Mouse (Mus musculus) CD4-positive, CD25-positive, alpha-beta regulatory T cell, adult 2 months (primary cell): ENCODE results near the gene Sbf1.

Experiments used
- DNase-seq: peaks from one replicate; pipeline ENCODE4 v3.0.0-alpha.2; 2012; ENCODE audit warnings: low read depth, low spot score

The Sbf1 gene

GRCm38 (mm10) chr15:89315190-89315731 lies at the start of gene Sbf1:
Gene Sbf1 (minus strand): TSS chr15:89315311.
- DNase-seq, result peak; percentile 98

DNA sequence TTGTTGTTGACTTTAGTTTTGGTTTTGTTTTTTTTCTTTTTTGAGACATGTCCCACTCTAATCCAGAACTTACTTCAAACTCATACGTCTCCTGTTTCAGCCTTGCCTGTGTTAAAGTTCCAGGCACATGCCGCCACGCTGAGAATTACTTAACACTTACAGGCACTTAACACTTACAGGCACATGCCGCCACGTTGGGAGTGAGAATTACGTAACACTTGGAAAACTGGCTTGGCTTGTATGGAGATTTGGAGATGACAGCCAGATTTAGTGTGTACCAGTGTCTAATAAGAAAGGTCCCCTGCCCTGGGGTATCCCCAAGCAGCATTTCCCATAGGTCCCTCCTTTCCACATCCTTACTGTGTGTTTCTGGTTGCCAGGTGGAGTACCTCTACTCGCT lies 47.9 kb upstream of the Sbf1 start:
- no peak for DNase-seq

GRCm38 (mm10) chr15:89358784-89359183 lies 43.7 kb upstream of the Sbf1 start:
- DNase-seq, result no peak

DNA sequence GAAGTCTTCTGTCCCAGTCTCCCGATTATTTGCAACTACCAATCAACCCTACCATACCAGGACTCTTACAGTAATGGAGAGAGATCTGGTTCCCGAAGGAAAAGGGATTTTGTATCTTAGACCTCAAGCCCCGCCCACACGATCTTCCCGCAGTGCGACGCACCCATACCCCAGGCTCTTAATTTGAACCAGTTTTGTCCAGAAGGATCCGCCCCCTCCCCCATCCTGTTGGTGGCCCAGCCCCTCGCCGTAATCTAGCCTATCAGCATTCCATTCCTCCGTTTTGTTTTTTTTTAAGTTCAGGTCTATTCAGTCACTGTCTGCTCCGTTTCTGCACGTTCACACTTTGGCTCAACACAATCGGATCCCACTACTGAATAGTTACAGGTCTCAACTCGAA lies 41.3 kb upstream of the Sbf1 start:
- peak; percentile 68 for DNase-seq

GRCm38 (mm10) chr15:89355241-89356187 lies 40.4 kb upstream of the Sbf1 start, which contains the start of the genes Lmf2 and Ncaph2:
Gene Lmf2 (minus strand): TSS chr15:89355659.
Gene Ncaph2 (plus strand): TSS chr15:89355719.
- peak; percentile 99 for DNase-seq

DNA sequence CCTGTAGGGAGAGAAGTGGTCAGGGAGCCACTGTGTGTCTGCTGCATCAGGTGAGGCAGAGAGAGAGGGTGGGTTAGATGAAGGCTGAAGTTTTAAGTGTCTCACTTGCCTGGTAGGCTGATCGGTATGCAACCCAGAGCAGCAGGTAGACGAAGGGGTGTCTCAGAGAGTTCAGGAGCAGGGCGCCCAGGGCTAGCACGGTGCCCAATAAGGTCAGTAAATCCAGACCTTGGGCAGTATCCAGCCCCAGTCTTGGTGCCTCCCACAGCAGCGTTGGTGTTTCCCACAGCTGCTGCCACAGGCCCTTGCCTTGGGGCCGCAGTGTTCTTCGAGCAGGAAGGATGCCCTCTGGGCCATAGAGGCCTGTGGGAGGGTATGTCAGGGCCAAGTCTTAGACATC lies 39.3 kb upstream of the Sbf1 start:
- no peak for DNase-seq

GRCm38 (mm10) chr15:89353837-89354236 lies 38.7 kb upstream of the Sbf1 start:
- no peak for DNase-seq

GRCm38 (mm10) chr15:89352795-89353194 lies 37.7 kb upstream of the Sbf1 start:
- DNase-seq, result no peak

GRCm38 (mm10) chr15:89352054-89352453 lies 36.9 kb upstream of the Sbf1 start:
- no peak for DNase-seq

GRCm38 (mm10) chr15:89351302-89351701 lies 36.2 kb upstream of the Sbf1 start:
- DNase-seq, result no peak

DNA sequence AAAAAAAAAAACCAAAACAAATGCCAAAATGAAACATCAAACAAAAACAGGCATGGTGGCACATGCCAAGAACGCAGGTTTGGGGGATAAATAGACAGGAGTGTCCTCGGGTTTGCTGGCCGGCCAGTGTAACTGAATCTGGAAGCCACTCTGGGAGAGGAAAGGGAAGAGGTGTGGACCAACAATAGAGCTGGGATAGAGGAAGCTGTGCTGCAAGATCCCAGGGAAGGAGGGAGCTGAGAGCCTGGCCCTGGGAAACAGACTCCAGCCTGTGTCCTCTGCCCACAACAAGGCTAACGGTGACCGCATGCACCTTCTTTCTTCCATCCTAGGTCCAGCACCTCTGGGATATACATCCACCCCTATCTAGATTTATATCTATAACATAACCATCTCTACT lies 35.3 kb upstream of the Sbf1 start:
- DNase-seq, result no peak

GRCm38 (mm10) chr15:89343325-89343724 lies 28.2 kb upstream of the Sbf1 start:
- DNase-seq, result peak; percentile 22

DNA sequence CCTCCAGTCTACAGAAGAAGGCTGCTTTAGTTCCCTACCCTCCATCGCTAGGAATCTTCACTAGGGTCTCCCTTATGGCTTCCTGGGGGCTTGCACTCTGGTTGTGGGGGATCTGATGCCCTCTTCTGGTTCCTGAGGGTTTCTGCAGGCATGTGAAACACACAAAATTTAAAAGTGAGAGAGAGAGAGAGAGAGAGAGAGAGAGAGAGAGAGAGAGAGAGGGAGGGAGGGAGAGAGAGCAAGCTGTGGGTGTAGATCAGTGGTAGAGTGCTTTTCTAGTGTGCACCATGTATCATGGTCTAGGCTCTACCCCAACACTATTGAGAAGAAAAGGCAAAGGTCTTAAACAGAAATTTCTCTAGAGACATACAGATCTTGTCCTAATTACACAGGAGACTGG lies 26.6 kb upstream of the Sbf1 start:
- DNase-seq, result no peak

DNA sequence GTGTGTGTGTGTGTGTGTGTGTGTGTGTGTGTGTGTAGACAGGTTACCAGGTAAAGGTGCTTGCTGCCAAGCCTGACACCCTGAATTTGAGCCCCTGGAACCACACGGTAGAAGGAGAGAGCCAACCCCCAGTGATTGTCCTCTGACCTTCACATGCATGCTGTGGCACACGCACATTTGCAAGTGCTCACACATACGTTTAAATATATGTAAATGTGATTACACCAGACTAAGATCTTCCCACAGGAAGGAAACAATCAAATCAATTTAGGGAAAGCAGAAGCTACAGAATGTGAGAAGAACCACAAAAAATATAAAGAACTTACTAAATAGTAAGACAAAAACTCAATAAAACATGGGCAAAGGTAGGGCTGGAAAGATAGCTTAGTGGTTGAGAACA lies 25.0 kb upstream of the Sbf1 start:
- no peak for DNase-seq

DNA sequence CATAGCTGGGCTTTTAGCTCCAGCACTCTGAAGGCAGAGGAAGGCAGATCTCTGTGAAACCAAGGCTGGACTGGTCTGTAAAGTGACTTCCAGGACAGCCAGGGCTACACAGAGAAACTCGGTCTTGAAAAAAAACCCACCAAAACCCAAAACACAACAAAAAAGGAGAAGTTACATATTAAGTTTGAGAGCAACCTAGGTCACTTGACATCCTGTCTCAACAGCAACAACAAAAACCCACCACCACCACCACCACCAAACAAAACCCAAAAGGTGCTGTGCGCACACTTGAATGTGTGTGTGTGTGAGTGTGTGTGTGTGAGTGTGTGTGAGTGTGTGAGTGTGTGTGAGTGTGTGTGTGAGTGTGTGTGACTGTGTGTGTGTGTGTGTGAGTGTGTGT lies 24.6 kb upstream of the Sbf1 start:
- DNase-seq, result no peak

DNA sequence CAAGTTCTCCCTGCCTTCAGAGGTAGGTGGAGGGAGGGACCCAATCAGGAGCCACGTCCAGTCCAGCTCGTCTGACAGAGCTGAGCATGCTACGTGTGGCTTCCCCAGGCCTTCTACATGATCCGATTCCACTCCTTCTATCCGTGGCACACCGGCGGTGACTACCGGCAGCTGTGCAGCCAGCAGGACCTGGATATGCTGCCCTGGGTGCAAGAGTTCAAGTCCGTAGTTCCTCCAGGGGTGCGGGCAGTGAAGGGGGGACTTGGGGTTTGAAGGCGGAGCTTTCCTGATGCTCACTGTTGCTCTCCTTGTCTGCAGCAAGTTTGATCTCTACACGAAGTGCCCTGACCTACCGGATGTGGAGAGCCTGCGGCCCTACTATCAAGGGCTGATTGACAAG lies 21.3 kb upstream of the Sbf1 start:
- no peak for DNase-seq

DNA sequence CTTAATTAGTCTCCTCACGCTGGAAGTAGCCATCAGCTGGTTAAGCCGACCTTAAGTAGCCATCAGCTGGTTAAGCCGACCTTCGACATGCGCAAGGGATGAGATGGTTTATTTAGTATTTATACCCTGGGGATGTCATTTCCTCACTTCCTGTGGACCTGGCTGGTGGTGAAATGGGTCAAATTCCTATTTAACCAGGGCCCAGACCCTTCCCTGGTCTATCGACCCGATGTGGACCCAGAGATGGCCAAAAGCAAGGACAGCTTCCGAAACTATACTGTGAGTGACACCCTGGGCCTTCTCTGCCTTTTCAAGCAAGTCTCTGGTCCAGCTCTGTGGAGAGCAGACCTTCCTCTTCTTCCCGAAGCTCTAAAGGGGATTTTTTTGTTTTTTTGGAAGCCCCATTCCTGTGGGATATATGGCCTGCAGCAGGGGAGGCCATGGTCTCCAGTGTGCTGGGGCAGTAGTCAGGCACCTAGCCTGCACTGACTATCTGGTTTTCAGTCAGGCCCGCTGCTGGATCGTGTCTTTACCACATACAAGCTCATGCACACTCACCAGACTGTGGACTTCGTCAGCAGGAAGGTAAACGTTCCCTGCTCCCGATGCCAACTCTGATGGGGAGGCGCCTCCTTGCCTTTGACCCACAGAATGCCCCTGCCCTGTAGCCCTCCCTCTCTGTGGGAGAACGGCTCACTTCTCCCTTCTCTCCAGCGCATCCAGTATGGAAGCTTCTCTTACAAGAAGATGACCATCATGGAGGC lies 19.8 kb upstream of the Sbf1 start:
- no peak for DNase-seq

DNA sequence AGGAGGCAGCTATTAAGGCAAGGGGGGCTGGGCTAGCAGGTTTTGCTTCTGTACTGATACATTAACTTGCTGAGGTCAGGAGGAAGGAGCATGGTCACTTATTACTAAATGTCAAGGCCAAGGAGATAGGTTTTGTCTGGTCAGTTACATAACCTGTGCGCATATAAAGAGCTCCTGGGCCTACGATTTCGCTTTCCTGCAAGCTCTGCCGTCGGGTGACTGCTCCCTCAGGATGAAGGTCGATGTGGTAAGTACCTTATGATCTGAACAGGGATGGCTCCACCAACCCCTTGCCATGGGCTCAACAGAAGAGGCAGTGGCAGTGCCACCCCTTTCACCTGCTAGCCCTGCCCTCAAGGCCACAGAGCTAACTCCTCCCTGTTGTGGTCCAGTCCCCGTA lies 19.2 kb upstream of the Sbf1 start, which contains the start of gene Miox:
Miox (plus strand) TSS at position 128 of the 400 bp plus-strand sequence.
- no peak for DNase-seq

- DNase-seq, result no peak
Observed at GRCm38 (mm10) chr15:89326441-89326840, 11.3 kb upstream of the Sbf1 start.

- DNase-seq, result no peak
Observed at GRCm38 (mm10) chr15:89323656-89324055, 8.5 kb upstream of the Sbf1 start.

- DNase-seq, result no peak
Observed at GRCm38 (mm10) chr15:89322670-89323522, 7.8 kb upstream of the Sbf1 start, which contains the start of gene Adm2. Gene Adm2 (plus strand): TSS chr15:89322720.
